Mouse (Mus musculus) neural tube, embryonic 15.5 days (tissue): ENCODE results near the gene Btnl4. TPM values are rescaled to one million over a fixed set of nuclear protein-coding genes. Genes with fewer than 3 reads are reported as not detected.
"Not testable (repeated sequence)": the region's sequence is repeated elsewhere in the genome, so short reads cannot be mapped to it uniquely, and the experiment has no call there.

ENCODE experiments used
- ATAC-seq: fragments of 200-750 bp; cut with Nextera tagmentation; 2 replicates; pipeline ENCODE4 v1.8.0; 2017; ENCODE audit warnings: mild to moderate bottlenecking, moderate TSS enrichment, moderate library complexity; ENCODE audit not compliant: low FRiP score
- H3K27ac ChIP-seq: fragments of 300-500 bp; sonication (generic); replicated peaks from 2 replicates; pipeline ENCODE4 v1.5.1; 2015; ENCODE audit warnings: mild to moderate bottlenecking, inconsistent platforms
- H3K27me3 ChIP-seq: fragments of 300-500 bp; sonication (generic); replicated peaks from 2 replicates; pipeline ENCODE4 v1.6.1; 2015; ENCODE audit warnings: inconsistent platforms
- H3K36me3 ChIP-seq: fragments of 300-500 bp; sonication (generic); 2 replicates; pipeline ENCODE4 v1.6.1; 2015; ENCODE audit warnings: inconsistent platforms
- H3K4me1 ChIP-seq: fragments of 300-500 bp; sonication (generic); 2 replicates; pipeline ENCODE4 v1.6.1; 2015; ENCODE audit warnings: inconsistent platforms
- H3K4me2 ChIP-seq: fragments of 300-500 bp; sonication (generic); 2 replicates; pipeline ENCODE4 v1.6.1; 2015; ENCODE audit warnings: inconsistent platforms, mild to moderate bottlenecking, moderate library complexity
- H3K4me3 ChIP-seq: fragments of 300-500 bp; sonication (generic); replicated peaks from 2 replicates; pipeline ENCODE4 v1.5.1; 2015; ENCODE audit warnings: mild to moderate bottlenecking, inconsistent platforms
- H3K9ac ChIP-seq: fragments of 300-500 bp; sonication (generic); replicated peaks from 2 replicates; pipeline ENCODE4 v1.6.1; 2015; ENCODE audit warnings: mild to moderate bottlenecking, inconsistent platforms
- H3K9me3 ChIP-seq: fragments of 300-500 bp; sonication (generic); replicated peaks from 2 replicates; pipeline ENCODE4 v1.6.1; 2016; ENCODE audit warnings: inconsistent platforms
- WGBS: fragments of 180-500 bp; shearing (Covaris S2); methylation state at CpG from one replicate; pipeline ENCODE4 v1.1.7; 2015; ENCODE audit warnings: mixed read lengths; 5-methylcytosine and 5-hydroxymethylcytosine counted together
- polyA plus RNA-seq: library from polyadenylated mRNA; unstranded; fragments of >200 nt; fragmentation: Nextera tagmentation; extraction: Ambion mirVana; gene quantifications from 2 replicates; pipeline ENCODE4 v1.2.1, GENCODE M21; 2015

Btnl4 gene
- polyA plus RNA-seq, 1 experiment from 2014 or later = not detected

- H3K9ac ChIP-seq = no peak overlapping the region
- no peak for ATAC-seq
- H3K4me2 ChIP-seq = no peak overlapping the region
- no peaks in the 10 kb centered on the region for H3K27me3 ChIP-seq
- no peaks in the 10 kb centered on the region for H3K9me3 ChIP-seq
- no peaks in the 10 kb centered on the region for H3K4me1 ChIP-seq
- no peak overlapping the region for H3K27ac ChIP-seq
- H3K36me3 ChIP-seq = no peaks in the 10 kb centered on the region
- H3K4me3 ChIP-seq = no peak overlapping the region
These were observed 15.7 kb upstream of the Btnl4 start for GRCm38 (mm10) chr17:34492796-34493195.

- 77% methylated on average over 1 of the region's 2 CpGs for WGBS
- ATAC-seq = no peak
- Histone ChIP-seq H3K4me1 (no peaks in the 10 kb centered on the region), H3K27ac (no peak overlapping the region), H3K36me3 (no peaks in the 10 kb centered on the region), H3K9ac (no peak overlapping the region), H3K4me3 (no peak overlapping the region), H3K27me3 (no peaks in the 10 kb centered on the region), H3K4me2 (no peak overlapping the region), H3K9me3 (no peaks in the 10 kb centered on the region)
These were observed 691 bp downstream of the Btnl4 start for GRCm38 (mm10) chr17:34476427-34476826.

GRCm38 (mm10) chr17:34475060-34475459 lies 2.1 kb downstream of the Btnl4 start:
- no peaks in the 10 kb centered on the region for H3K36me3 ChIP-seq
- 85% methylated on average over 3 of the region's 3 CpGs for WGBS
- no peak overlapping the region for H3K4me3 ChIP-seq
- no peak overlapping the region for H3K4me2 ChIP-seq
- H3K9me3 ChIP-seq = no peaks in the 10 kb centered on the region
- H3K4me1 ChIP-seq = no peaks in the 10 kb centered on the region
- H3K27ac ChIP-seq = no peak overlapping the region
- no peak for ATAC-seq
- H3K9ac ChIP-seq = no peak overlapping the region
- no peaks in the 10 kb centered on the region for H3K27me3 ChIP-seq

- Histone ChIP-seq H3K9ac (no peak overlapping the region), H3K36me3 (no peaks in the 10 kb centered on the region), H3K9me3 (no peaks in the 10 kb centered on the region), H3K27me3 (no peaks in the 10 kb centered on the region), H3K4me1 (no peaks in the 10 kb centered on the region), H3K27ac (no peak overlapping the region), H3K4me2 (no peak overlapping the region), H3K4me3 (no peak overlapping the region)
- no peak for ATAC-seq
- 89% methylated on average over 2 of the region's 2 CpGs for WGBS
These were observed 6.6 kb downstream of the Btnl4 start for GRCm38 (mm10) chr17:34470491-34470890.

- H3K27ac ChIP-seq, H3K9me3 ChIP-seq, H3K4me2 ChIP-seq, H3K27me3 ChIP-seq, H3K4me3 ChIP-seq, H3K36me3 ChIP-seq, ATAC-seq, H3K4me1 ChIP-seq, H3K9ac ChIP-seq: not testable (repeated sequence)
These were observed 11.2 kb downstream of the Btnl4 start for GRCm38 (mm10) chr17:34465906-34466305.

GRCm38 (mm10) chr17:34459255-34459654 lies 17.9 kb downstream of the Btnl4 start:
- 86% methylated on average over 3 of the region's 3 CpGs for WGBS

GRCm38 (mm10) chr17:34457668-34458067 lies 19.4 kb downstream of the Btnl4 start:
- no peak overlapping the region for H3K4me2 ChIP-seq
- WGBS = 80% methylated on average over 4 of the region's 4 CpGs
- H3K27me3 ChIP-seq = no peaks in the 10 kb centered on the region
- no peak overlapping the region for H3K4me3 ChIP-seq
- no peak overlapping the region for H3K9ac ChIP-seq
- H3K9me3 ChIP-seq = no peaks in the 10 kb centered on the region
- H3K36me3 ChIP-seq = no peaks in the 10 kb centered on the region
- no peaks in the 10 kb centered on the region for H3K4me1 ChIP-seq
- no peak overlapping the region for H3K27ac ChIP-seq
- ATAC-seq = no peak

More at GRCm38 (mm10) chr17:34459255-34459654, 17.9 kb downstream of the Btnl4 start:
- no peaks in the 10 kb centered on the region for H3K9me3 ChIP-seq
- no peak overlapping the region for H3K9ac ChIP-seq
- no peak for ATAC-seq
- H3K4me2 ChIP-seq = no peak overlapping the region
- H3K36me3 ChIP-seq = no peaks in the 10 kb centered on the region
- H3K4me3 ChIP-seq = no peak overlapping the region
- no peak overlapping the region for H3K27ac ChIP-seq
- no peaks in the 10 kb centered on the region for H3K27me3 ChIP-seq
- no peaks in the 10 kb centered on the region for H3K4me1 ChIP-seq

- H3K27ac ChIP-seq = no peak overlapping the region
- no peak overlapping the region for H3K4me3 ChIP-seq
- H3K9ac ChIP-seq = no peak overlapping the region
- H3K9me3 ChIP-seq = no peaks in the 10 kb centered on the region
- H3K4me1 ChIP-seq = no peaks in the 10 kb centered on the region
- H3K27me3 ChIP-seq = no peaks in the 10 kb centered on the region
- ATAC-seq = no peak
- no peak overlapping the region for H3K4me2 ChIP-seq
- WGBS = 76% methylated on average over 6 of the region's 6 CpGs
- H3K36me3 ChIP-seq = no peaks in the 10 kb centered on the region
These were observed 28.6 kb downstream of the Btnl4 start for GRCm38 (mm10) chr17:34448473-34449041.

- H3K9me3 ChIP-seq = no peaks in the 10 kb centered on the region
- H3K9ac ChIP-seq = no peak overlapping the region
- no peak overlapping the region for H3K4me2 ChIP-seq
- H3K4me1 ChIP-seq = no peaks in the 10 kb centered on the region
- no peak for ATAC-seq
- H3K27me3 ChIP-seq = no peaks in the 10 kb centered on the region
- H3K36me3 ChIP-seq = no peaks in the 10 kb centered on the region
- no peak overlapping the region for H3K4me3 ChIP-seq
- WGBS = 88% methylated on average over 7 of the region's 7 CpGs
- no peak overlapping the region for H3K27ac ChIP-seq
These were observed 35.1 kb downstream of the Btnl4 start for GRCm38 (mm10) chr17:34441990-34442389.

GRCm38 (mm10) chr17:34439795-34440194 lies 37.3 kb downstream of the Btnl4 start:
- Histone ChIP-seq H3K4me2 (no peak overlapping the region), H3K9me3 (no peaks in the 10 kb centered on the region), H3K9ac (no peak overlapping the region), H3K36me3 (no peaks in the 10 kb centered on the region), H3K4me3 (no peak overlapping the region), H3K27me3 (no peaks in the 10 kb centered on the region), H3K4me1 (no peaks in the 10 kb centered on the region), H3K27ac (no peak overlapping the region)
- ATAC-seq = no peak
- WGBS = 42% methylated on average over 3 of the region's 3 CpGs

GRCm38 (mm10) chr17:34438588-34438987 lies 38.5 kb downstream of the Btnl4 start:
- H3K4me1 ChIP-seq = no peaks in the 10 kb centered on the region
- H3K4me2 ChIP-seq = no peak overlapping the region
- no peaks in the 10 kb centered on the region for H3K36me3 ChIP-seq
- no peak overlapping the region for H3K9ac ChIP-seq
- H3K4me3 ChIP-seq = no peak overlapping the region
- no peak for ATAC-seq
- 67% methylated on average over 1 of the region's 1 CpGs for WGBS
- H3K27ac ChIP-seq = no peak overlapping the region
- no peaks in the 10 kb centered on the region for H3K9me3 ChIP-seq
- H3K27me3 ChIP-seq = no peaks in the 10 kb centered on the region

- no peaks in the 10 kb centered on the region for H3K27me3 ChIP-seq
- no peaks in the 10 kb centered on the region for H3K9me3 ChIP-seq
- WGBS = 70% methylated on average over 7 of the region's 7 CpGs
- no peak overlapping the region for H3K27ac ChIP-seq
- no peak overlapping the region for H3K9ac ChIP-seq
- H3K4me3 ChIP-seq = no peak overlapping the region
- no peaks in the 10 kb centered on the region for H3K4me1 ChIP-seq
- no peak overlapping the region for H3K4me2 ChIP-seq
- H3K36me3 ChIP-seq = no peaks in the 10 kb centered on the region
- no peak for ATAC-seq
These were observed 39.5 kb downstream of the Btnl4 start for GRCm38 (mm10) chr17:34437606-34438005.

- H3K27me3 ChIP-seq = no peaks in the 10 kb centered on the region
- H3K27ac ChIP-seq = no peak overlapping the region
- ATAC-seq = no peak
- 61% methylated on average over 4 of the region's 4 CpGs for WGBS
- no peak overlapping the region for H3K9ac ChIP-seq
- H3K4me2 ChIP-seq = no peak overlapping the region
- H3K9me3 ChIP-seq = no peaks in the 10 kb centered on the region
- H3K4me1 ChIP-seq = no peaks in the 10 kb centered on the region
- H3K36me3 ChIP-seq = no peaks in the 10 kb centered on the region
- no peak overlapping the region for H3K4me3 ChIP-seq
These were observed 40.0 kb downstream of the Btnl4 start for GRCm38 (mm10) chr17:34437120-34437519.
